Mouse (Mus musculus): ENCODE measurements at regions not wholly inside any gene's neighbourhood (a gene's known extent, or its start where the extent isn't known, plus 50 kb on each side); places are given as distances from the start of the nearest gene placed in this dataset.

DNA sequence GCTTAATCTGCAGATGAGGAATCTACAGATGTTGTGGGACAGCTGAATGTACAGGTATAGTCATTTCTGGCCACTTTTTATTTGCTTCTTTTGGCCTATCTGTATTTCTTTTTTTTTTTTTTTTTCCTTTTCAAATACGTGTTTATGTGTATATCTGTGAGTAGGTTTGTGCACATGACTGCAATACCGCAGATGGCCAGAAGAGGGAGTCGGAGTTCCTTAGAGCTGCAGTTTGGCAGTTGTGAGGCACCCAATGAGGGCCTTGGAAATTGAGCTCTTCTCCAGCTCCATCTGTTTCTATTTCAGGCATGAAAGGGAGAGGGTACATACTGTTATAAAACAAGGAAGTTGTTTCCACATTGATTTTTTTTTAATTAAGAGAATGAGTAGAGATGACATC lies 137.2 kb upstream of the Smim23 start:
- Histone ChIP-seq H3K9ac (ENCODE audit: low read depth, low read length) (no peak overlapping the region), H3K27ac (ENCODE audit: low read length) (no peak overlapping the region), H3K36me3 (ENCODE audit: control insufficient read depth, insufficient read depth, low read length) (no peaks in the 10 kb centered on the region), H3K9me3 (replicated peaks; ENCODE audit: control insufficient read depth, low read length, poor library complexity, severe bottlenecking) (no peaks in the 10 kb centered on the region), H3K4me3 (ENCODE audit: low read depth, low read length) (no peak overlapping the region), H3K4me2 (ENCODE audit: low read length) (no peak overlapping the region), H3K27me3 (ENCODE audit: control insufficient read depth, insufficient read depth, low read depth, low read length) (no peaks in the 10 kb centered on the region), H3K4me1 (ENCODE audit: control insufficient read depth, insufficient read depth, low read length) (no peaks in the 10 kb centered on the region)
- no peak for ATAC-seq
- WGBS: 78% methylated on average over 3 of the region's 3 CpGs

DNA sequence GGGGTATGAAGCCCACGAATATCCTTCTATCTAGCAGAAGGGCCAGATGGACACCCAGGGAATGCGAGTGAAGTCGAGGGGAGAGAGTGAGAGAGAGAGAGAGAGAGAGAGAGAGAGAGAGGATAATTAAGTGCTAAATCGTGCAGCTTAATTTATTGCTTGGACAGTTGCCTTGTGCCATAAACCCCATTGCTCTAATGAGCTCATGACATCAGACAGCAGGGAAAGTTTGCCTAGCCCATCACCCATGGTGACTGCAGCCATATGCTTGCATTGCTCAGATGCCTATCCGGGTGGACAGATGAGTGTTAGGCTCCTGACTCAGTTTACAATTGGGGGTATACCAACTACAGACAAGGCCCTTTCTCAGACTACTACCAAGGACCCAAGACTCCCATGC lies 134.6 kb upstream of the Smim23 start:
- H3K27me3 ChIP-seq (ENCODE audit: control insufficient read depth, insufficient read depth, low read depth, low read length): no peaks in the 10 kb centered on the region
- no peak overlapping the region for H3K4me2 ChIP-seq (ENCODE audit: low read length)
- no peaks in the 10 kb centered on the region for H3K36me3 ChIP-seq (ENCODE audit: control insufficient read depth, insufficient read depth, low read length)
- H3K4me3 ChIP-seq (ENCODE audit: low read depth, low read length): no peak overlapping the region
- H3K4me1 ChIP-seq (ENCODE audit: control insufficient read depth, insufficient read depth, low read length): no peaks in the 10 kb centered on the region
- no peak overlapping the region for H3K27ac ChIP-seq (ENCODE audit: low read length)
- no peak overlapping the region for H3K9ac ChIP-seq (ENCODE audit: low read depth, low read length)
- 77% methylated on average over 5 of the region's 5 CpGs for WGBS
- no peaks in the 10 kb centered on the region for H3K9me3 ChIP-seq (replicated peaks; ENCODE audit: control insufficient read depth, low read length, poor library complexity, severe bottlenecking)
- no peak for ATAC-seq

DNA sequence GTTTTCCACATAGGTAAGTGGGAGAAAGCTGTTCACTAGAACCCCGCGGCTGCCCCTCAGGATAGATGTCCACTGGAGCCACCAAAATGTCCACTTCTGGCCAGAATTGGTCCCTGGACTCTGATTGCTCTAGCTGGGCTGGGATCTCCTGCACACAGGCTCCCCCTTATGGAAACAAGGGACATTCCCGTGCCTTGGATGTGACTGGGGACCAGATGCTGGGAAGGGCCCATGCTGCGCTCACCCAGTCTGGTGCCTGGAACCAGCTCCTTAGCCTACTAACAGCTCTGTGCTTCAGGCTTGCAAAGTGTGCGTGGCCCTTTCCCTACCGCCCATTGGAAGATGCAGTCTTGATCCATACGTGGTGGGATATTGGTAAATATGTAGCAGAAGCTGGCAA lies 132.6 kb upstream of the Smim23 start:
- no peak overlapping the region for H3K4me3 ChIP-seq (ENCODE audit: low read depth, low read length)
- H3K27me3 ChIP-seq (ENCODE audit: control insufficient read depth, insufficient read depth, low read depth, low read length): no peaks in the 10 kb centered on the region
- no peaks in the 10 kb centered on the region for H3K4me1 ChIP-seq (ENCODE audit: control insufficient read depth, insufficient read depth, low read length)
- H3K4me2 ChIP-seq (ENCODE audit: low read length): no peak overlapping the region
- H3K27ac ChIP-seq (ENCODE audit: low read length): no peak overlapping the region
- WGBS: 36% methylated on average over 7 of the region's 7 CpGs
- no peaks in the 10 kb centered on the region for H3K36me3 ChIP-seq (ENCODE audit: control insufficient read depth, insufficient read depth, low read length)
- no peaks in the 10 kb centered on the region for H3K9me3 ChIP-seq (replicated peaks; ENCODE audit: control insufficient read depth, low read length, poor library complexity, severe bottlenecking)
- H3K9ac ChIP-seq (ENCODE audit: low read depth, low read length): no peak overlapping the region
- ATAC-seq: no peak

DNA sequence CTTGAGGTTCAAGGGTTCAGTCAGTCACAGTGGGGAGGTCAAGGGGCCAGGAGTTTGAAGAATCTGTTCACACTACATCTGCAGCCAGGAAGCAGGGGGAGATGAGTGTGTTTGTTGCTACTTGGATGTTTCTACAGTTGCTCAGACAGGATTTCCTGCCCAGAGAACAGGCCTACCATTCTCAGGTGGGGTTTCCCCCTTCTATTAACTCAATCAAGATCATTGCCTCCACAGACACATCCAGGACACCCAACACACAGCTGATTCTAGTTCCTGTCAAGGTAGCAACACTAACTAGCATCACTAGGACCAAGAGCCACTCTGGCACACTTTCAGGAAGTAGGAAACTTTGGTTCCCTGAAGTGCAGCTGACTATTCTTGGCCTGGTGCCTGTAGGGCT lies 127.9 kb upstream of the Smim23 start:
- no peak for ATAC-seq
- Histone ChIP-seq H3K27ac (ENCODE audit: low read length) (no peak overlapping the region), H3K4me1 (ENCODE audit: control insufficient read depth, insufficient read depth, low read length) (no peaks in the 10 kb centered on the region), H3K36me3 (ENCODE audit: control insufficient read depth, insufficient read depth, low read length) (no peaks in the 10 kb centered on the region), H3K27me3 (ENCODE audit: control insufficient read depth, insufficient read depth, low read depth, low read length) (no peaks in the 10 kb centered on the region), H3K9me3 (replicated peaks; ENCODE audit: control insufficient read depth, low read length, poor library complexity, severe bottlenecking) (no peaks in the 10 kb centered on the region), H3K4me3 (ENCODE audit: low read depth, low read length) (no peak overlapping the region), H3K9ac (ENCODE audit: low read depth, low read length) (no peak overlapping the region), H3K4me2 (ENCODE audit: low read length) (no peak overlapping the region)

DNA sequence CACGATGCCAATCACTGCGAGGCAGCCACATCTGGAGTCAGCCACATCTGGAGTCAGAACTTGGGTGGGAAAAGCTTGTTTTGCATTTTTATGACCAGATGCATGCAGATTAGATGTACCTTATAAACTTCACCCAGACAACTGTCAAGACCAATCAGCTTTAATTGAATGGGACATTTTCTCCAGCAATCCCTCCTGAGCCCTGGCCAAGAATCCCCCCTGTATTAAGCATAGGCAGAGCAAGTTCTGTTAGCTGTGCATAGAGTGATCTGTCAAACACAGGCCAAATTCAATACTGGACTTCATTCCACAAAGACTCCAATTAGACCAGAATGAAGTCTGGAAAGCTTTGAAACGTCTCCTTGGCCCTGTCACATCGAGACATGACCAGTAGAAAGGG lies 123.7 kb upstream of the Smim23 start:
- WGBS: 90% methylated on average over 4 of the region's 4 CpGs

DNA sequence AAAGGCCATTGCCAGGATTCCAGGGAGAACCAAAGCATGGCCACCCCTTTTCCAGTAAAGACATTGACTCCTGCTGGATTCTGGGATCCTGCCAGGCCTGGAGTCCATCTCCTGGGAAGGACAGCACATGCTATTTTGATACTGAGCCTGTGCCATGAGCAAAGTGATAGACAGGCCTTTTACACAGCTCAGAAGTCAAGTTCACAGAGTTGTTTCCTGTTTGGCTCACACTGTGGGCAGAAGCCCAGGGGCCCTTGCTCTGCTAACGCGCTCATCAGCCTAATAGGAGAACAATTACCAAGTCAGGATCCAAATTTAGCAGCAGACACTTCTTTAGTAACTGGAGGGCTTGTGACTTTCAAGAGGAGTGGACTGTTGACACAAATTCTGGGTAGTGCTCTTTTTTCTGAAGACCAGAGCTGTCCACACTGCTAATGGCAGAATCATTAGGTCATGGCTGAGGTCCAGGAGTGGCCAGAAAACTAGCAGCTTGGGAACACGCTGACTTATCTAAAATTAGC lies 122.1 kb upstream of the Smim23 start:
- no peak overlapping the region for H3K9ac ChIP-seq (ENCODE audit: low read depth, low read length)
- no peaks in the 10 kb centered on the region for H3K4me1 ChIP-seq (ENCODE audit: control insufficient read depth, insufficient read depth, low read length)
- no peak overlapping the region for H3K27ac ChIP-seq (ENCODE audit: low read length)
- 82% methylated on average over 3 of the region's 3 CpGs for WGBS
- no peak overlapping the region for H3K4me2 ChIP-seq (ENCODE audit: low read length)
- no peaks in the 10 kb centered on the region for H3K9me3 ChIP-seq (replicated peaks; ENCODE audit: control insufficient read depth, low read length, poor library complexity, severe bottlenecking)
- H3K4me3 ChIP-seq (ENCODE audit: low read depth, low read length): no peak overlapping the region
- H3K36me3 ChIP-seq (ENCODE audit: control insufficient read depth, insufficient read depth, low read length): no peaks in the 10 kb centered on the region
- H3K27me3 ChIP-seq (ENCODE audit: control insufficient read depth, insufficient read depth, low read depth, low read length): no peaks in the 10 kb centered on the region
- no peak for ATAC-seq

More for the DNA sequence above, 123.7 kb upstream of the Smim23 start:
- no peak for ATAC-seq
- Histone ChIP-seq H3K9ac (ENCODE audit: low read depth, low read length) (no peak overlapping the region), H3K27ac (ENCODE audit: low read length) (no peak overlapping the region), H3K36me3 (ENCODE audit: control insufficient read depth, insufficient read depth, low read length) (no peaks in the 10 kb centered on the region), H3K4me3 (ENCODE audit: low read depth, low read length) (no peak overlapping the region), H3K4me1 (ENCODE audit: control insufficient read depth, insufficient read depth, low read length) (no peaks in the 10 kb centered on the region), H3K27me3 (ENCODE audit: control insufficient read depth, insufficient read depth, low read depth, low read length) (no peaks in the 10 kb centered on the region), H3K9me3 (replicated peaks; ENCODE audit: control insufficient read depth, low read length, poor library complexity, severe bottlenecking) (no peaks in the 10 kb centered on the region), H3K4me2 (ENCODE audit: low read length) (no peak overlapping the region)

DNA sequence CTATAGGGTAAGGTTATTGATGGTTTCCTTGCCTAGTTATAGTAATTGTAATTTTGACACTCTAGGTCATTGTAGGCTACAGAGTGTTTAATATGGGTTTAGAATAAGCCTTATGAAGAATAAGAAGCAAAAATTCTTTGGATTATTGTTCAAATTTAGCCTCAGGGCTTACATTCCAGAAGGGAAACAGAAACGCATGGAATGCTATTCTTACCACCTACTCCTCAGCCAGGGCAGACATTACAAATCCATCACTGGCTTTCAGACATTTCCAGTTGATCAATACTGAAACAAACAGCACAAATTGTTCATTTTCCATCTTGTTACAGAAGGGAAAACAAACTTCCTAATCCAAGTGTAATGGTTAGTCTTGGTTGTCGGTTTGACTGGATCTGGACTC lies 120.7 kb upstream of the Smim23 start:
- H3K36me3 ChIP-seq (ENCODE audit: control insufficient read depth, insufficient read depth, low read length): no peaks in the 10 kb centered on the region
- WGBS: 88% methylated on average over 2 of the region's 2 CpGs
- H3K9ac ChIP-seq (ENCODE audit: low read depth, low read length): no peak overlapping the region
- no peaks in the 10 kb centered on the region for H3K4me1 ChIP-seq (ENCODE audit: control insufficient read depth, insufficient read depth, low read length)
- H3K9me3 ChIP-seq (replicated peaks; ENCODE audit: control insufficient read depth, low read length, poor library complexity, severe bottlenecking): no peaks in the 10 kb centered on the region
- no peaks in the 10 kb centered on the region for H3K27me3 ChIP-seq (ENCODE audit: control insufficient read depth, insufficient read depth, low read depth, low read length)
- H3K4me2 ChIP-seq (ENCODE audit: low read length): no peak overlapping the region
- H3K27ac ChIP-seq (ENCODE audit: low read length): no peak overlapping the region
- ATAC-seq: no peak
- H3K4me3 ChIP-seq (ENCODE audit: low read depth, low read length): no peak overlapping the region

DNA sequence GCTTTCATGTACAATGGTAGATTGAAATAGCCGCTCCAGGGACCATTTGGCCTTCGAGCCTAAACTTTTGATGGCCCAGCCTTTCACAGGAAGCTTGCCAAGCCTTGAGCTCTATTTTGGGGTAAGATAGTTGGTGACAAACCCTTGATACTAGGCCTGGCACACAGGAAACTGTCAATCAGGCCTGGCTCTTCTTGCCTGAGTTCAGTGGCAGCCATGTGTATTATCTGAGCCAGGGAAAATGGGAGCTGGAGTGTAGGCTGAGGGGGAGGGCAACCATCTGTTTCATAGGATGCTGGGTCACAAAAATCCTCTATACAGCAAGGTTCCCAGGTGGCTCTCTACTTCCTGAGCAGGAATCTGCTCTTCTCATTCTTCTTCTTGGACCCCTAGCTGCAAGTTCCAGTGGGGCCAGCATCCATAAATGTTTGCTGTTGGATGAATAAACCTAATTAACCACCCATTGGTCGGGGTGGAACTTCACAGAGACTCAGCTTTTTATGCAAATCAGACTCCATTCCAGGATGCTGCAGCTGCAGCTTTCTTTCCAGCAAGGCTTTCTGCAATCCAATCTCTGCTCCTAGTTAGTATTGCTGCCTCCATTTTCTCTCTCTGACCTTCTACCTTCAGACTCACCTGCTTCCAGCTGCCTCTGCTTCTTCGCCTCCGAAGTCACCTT lies 117.1 kb upstream of the Smim23 start:
- Histone ChIP-seq H3K4me2 (ENCODE audit: low read length) (no peak overlapping the region), H3K9ac (ENCODE audit: low read depth, low read length) (no peak overlapping the region), H3K27me3 (ENCODE audit: control insufficient read depth, insufficient read depth, low read depth, low read length) (no peaks in the 10 kb centered on the region), H3K36me3 (ENCODE audit: control insufficient read depth, insufficient read depth, low read length) (no peaks in the 10 kb centered on the region), H3K4me3 (ENCODE audit: low read depth, low read length) (no peak overlapping the region), H3K4me1 (ENCODE audit: control insufficient read depth, insufficient read depth, low read length) (no peaks in the 10 kb centered on the region), H3K9me3 (replicated peaks; ENCODE audit: control insufficient read depth, low read length, poor library complexity, severe bottlenecking) (no peaks in the 10 kb centered on the region), H3K27ac (ENCODE audit: low read length) (no peak overlapping the region)
- ATAC-seq: no peak
- WGBS: 72% methylated on average over 5 of the region's 5 CpGs

DNA sequence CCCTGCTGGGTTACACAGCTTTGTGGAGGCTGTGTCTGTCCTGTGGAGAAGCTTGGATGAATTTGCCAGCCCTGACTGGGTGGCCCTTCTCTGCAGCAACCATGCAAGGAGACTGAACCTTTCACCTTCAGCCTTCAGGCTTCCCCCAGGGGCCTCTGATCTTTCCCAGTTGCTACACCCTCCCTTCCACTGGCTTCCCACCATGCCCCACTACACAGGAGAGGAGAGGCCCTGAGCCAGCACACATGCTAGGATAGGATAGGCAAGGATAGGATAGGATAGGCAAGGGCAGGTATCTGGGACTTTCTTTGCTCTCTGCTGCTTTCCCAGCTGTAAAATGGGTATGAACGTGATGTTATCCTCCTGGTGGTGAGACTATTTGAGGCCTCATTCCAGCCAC lies 114.7 kb upstream of the Smim23 start:
- Histone ChIP-seq H3K4me3 (ENCODE audit: low read depth, low read length) (no peak overlapping the region), H3K27me3 (ENCODE audit: control insufficient read depth, insufficient read depth, low read depth, low read length) (no peaks in the 10 kb centered on the region), H3K4me1 (ENCODE audit: control insufficient read depth, insufficient read depth, low read length) (no peaks in the 10 kb centered on the region), H3K9ac (ENCODE audit: low read depth, low read length) (no peak overlapping the region), H3K36me3 (ENCODE audit: control insufficient read depth, insufficient read depth, low read length) (no peaks in the 10 kb centered on the region), H3K9me3 (replicated peaks; ENCODE audit: control insufficient read depth, low read length, poor library complexity, severe bottlenecking) (no peaks in the 10 kb centered on the region), H3K4me2 (ENCODE audit: low read length) (no peak overlapping the region), H3K27ac (ENCODE audit: low read length) (no peak overlapping the region)
- no peak for ATAC-seq
- WGBS: 86% methylated on average over 1 of the region's 1 CpGs

Measured in midbrain, embryonic 16.5 days (tissue).